Mouse (Mus musculus): Measurements from ENCODE around the gene Ccdc22. TPM values are rescaled to one million over a fixed set of nuclear protein-coding genes. Genes with fewer than 3 reads are reported as not detected.

Ccdc22 gene
- polyA plus RNA-seq, 1 experiment from 2014 or later = 32.1 TPM

DNA sequence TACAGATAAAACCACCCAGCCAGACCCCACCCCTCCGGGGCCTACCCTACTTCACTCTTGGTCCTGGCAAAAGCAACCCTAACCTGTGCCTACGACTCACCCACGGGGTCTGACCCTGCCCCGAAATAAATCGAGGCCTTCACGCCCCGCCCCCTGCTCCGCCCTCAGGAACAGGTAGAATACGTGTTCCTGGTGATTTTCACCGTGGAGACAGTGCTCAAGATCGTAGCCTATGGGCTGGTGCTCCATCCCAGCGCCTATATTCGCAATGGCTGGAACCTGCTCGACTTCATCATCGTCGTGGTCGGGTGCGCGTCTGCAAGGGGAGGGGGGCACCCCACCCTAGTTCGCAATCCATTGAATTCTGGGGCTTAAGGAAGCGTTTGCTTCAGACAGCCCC lies 4.7 kb upstream of the Ccdc22 start:
- no peak overlapping the region for H3K9ac ChIP-seq
- H3K27ac ChIP-seq = no peak overlapping the region
- no peaks in the 10 kb centered on the region for H3K9me3 ChIP-seq
- no peaks in the 10 kb centered on the region for H3K4me1 ChIP-seq
- peak overlapping the region; percentile 35 for H3K4me3 ChIP-seq
- ATAC-seq (ENCODE audit: borderline replicate concordance, extremely low read depth, low FRiP score, low TSS enrichment) = no peak
- 14% methylated on average over 21 of the region's 21 CpGs for WGBS
- H3K36me3 ChIP-seq = no peaks in the 10 kb centered on the region
- H3K27me3 ChIP-seq = no peaks in the 10 kb centered on the region
- peak overlapping the region; percentile 76 for H3K4me2 ChIP-seq

DNA sequence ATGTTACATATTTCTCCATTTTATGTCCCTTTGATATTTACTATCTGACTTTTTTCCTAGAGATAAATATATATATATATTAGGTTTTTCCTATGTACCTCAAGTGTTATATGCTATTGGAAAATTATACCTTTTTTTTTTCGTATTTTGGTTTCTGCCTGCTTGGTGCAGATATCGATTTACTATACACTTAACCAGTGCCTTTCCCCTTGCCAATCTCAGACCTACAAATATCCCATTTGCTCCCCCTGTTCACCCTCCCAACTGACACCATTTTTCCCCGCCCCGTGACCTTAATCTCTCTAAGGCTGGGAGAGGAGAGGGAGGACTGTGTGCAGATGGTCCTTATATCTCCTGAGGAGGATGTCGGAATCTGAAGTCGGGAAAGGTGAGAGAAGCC lies 1.5 kb upstream of the Ccdc22 start, which contains the start of gene Cacna1f:
Cacna1f (plus strand) TSS at position 301 of the 400 bp plus-strand sequence.
- no peak within 1 kb of the TSS for H3K4me2 ChIP-seq
- no peak within 1 kb of the TSS for H3K27ac ChIP-seq
- 0 out of 2 replicates have a peak, but pooled peaks cover 7% of the 10 kb centered on the region for H3K4me1 ChIP-seq
- no peak within 1 kb of the TSS for H3K4me3 ChIP-seq
- H3K36me3 ChIP-seq = no peaks in the 10 kb centered on the region
- no peak within 1 kb of the TSS for H3K9ac ChIP-seq
- H3K9me3 ChIP-seq = no peaks in the 10 kb centered on the region
- no peaks in the 10 kb centered on the region for H3K27me3 ChIP-seq
- no peak for ATAC-seq (ENCODE audit: borderline replicate concordance, extremely low read depth, low FRiP score, low TSS enrichment)
- 68% methylated on average over 6 of the region's 6 CpGs for WGBS

DNA sequence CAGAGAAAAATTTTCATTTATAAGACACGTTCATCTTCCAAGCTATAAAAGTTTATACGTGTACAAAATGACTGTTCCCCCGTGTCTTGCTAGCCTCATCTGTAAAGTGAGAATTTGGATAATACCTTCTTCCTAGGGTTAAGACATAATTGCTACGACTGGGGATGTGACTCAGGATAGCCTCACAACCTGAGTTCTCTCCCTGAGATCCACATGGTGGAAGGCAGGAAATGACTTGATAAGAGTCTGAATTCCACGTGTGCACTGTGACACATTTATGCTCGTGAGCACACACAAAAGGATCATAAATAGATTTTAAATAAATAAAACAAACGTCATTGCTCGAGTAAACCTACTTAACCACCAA lies 241 bp upstream of the Ccdc22 start:
- no peak overlapping the region for H3K4me2 ChIP-seq
- H3K9ac ChIP-seq = no peak overlapping the region
- 30% methylated on average over 8 of the region's 8 CpGs for WGBS
- no peak overlapping the region for H3K27ac ChIP-seq
- H3K36me3 ChIP-seq = no peaks in the 10 kb centered on the region
- H3K9me3 ChIP-seq = no peaks in the 10 kb centered on the region
- H3K4me1 ChIP-seq = 0 out of 2 replicates have a peak, but pooled peaks cover 7% of the 10 kb centered on the region
- peak overlapping the region; percentile 52; the same call in 1 of the 2 replicates for H3K4me3 ChIP-seq
- ATAC-seq (ENCODE audit: borderline replicate concordance, extremely low read depth, low FRiP score, low TSS enrichment) = peak; percentile 8; the same call in 1 of the 2 replicates
- H3K27me3 ChIP-seq = no peaks in the 10 kb centered on the region

DNA sequence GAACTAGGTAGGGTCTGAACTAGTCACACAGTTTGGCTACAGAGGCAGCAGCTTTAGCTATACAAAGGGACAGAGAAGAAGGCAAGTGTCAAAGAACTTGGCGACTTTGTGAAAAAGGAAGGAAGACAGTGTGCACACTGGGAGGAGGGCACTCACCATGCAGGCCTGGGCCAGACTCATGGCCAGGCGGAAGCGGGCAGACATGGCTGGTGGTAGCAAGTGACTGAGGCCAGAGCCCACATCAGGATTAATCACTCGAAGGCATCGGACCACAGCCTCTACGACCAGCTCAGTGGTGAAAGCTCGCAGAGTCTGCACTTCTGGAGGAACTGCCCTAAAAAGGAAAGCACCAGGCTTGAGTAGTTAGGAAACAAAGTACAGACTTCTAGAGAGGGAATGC lies 1.3 kb downstream of the Ccdc22 start:
- H3K4me3 ChIP-seq = no peak overlapping the region
- H3K27ac ChIP-seq = no peak overlapping the region
- 85% methylated on average over 7 of the region's 7 CpGs for WGBS
- H3K36me3 ChIP-seq = no peaks in the 10 kb centered on the region
- no peaks in the 10 kb centered on the region for H3K27me3 ChIP-seq
- H3K4me2 ChIP-seq = peak overlapping the region; percentile 52
- ATAC-seq (ENCODE audit: borderline replicate concordance, extremely low read depth, low FRiP score, low TSS enrichment) = no peak
- no peak overlapping the region for H3K9ac ChIP-seq
- H3K4me1 ChIP-seq = 0 out of 2 replicates have a peak, but pooled peaks cover 7% of the 10 kb centered on the region
- no peaks in the 10 kb centered on the region for H3K9me3 ChIP-seq

DNA sequence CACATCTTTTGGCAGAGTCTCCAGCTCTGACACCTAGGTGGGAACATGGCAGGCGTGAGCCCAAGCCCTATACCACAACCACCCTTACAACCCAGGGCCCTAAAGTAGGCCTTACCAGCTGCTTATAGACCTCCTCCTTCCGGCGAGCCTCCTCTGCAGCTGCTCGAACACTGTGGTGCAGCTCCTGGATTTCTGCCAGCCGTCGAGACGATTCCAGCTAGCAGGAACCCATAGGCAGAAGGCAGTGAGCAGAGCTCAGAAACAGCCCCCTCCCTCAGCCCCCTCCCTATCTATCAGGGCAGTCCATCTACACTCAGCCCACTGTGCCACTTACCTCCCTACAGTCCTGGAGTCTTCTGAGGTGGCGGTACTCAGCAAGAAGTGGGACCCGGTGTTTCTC lies 9.9 kb downstream of the Ccdc22 start:
- Histone ChIP-seq H3K9ac (no peak overlapping the region), H3K27me3 (no peaks in the 10 kb centered on the region), H3K36me3 (0 out of 2 replicates have a peak, but pooled peaks cover 7% of the 10 kb centered on the region), H3K4me1 (no peaks in the 10 kb centered on the region), H3K27ac (no peak overlapping the region), H3K4me2 (no peak overlapping the region), H3K9me3 (no peaks in the 10 kb centered on the region), H3K4me3 (no peak overlapping the region)
- 70% methylated on average over 9 of the region's 9 CpGs for WGBS
- no peak for ATAC-seq (ENCODE audit: borderline replicate concordance, extremely low read depth, low FRiP score, low TSS enrichment)

DNA sequence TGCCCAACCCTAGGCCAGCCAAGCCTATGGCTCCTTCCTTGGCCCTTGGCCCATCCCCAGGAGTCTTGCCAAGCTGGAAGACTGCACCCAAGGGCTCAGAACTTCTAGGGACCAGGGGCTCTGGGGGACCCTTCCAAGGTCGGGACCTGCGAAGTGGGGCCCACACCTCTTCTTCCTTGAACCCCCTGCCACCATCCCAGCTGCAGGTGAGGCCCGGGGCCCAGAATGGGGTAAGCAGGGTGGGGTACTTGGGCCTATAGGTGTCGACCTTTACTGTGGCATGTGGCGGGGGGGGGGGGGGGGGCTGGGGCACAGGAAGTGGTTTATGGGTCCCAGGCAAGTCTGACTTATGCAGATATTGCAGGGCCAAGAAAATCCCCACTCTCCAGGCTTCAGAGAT lies 19.0 kb downstream of the Ccdc22 start:
- 78% methylated on average over 5 of the region's 5 CpGs for WGBS

DNA sequence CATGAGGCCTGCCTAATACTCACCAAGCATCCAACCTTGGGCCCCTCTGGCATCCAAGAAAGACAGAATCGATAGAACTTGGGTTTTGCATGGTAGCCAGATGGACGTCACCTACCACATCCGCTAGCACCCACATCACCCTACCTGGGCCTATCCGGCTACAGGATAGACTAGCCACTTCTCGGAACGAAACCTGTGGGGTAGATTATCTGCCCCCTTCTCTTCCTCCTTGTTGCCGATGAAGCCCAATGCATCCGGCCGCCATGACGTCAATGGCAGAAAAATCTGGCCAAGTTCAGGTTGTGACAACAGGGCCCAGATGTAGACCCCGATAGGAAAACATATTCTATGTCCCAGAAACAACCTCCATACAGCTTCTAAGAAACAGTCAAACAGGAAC lies 21.4 kb downstream of the Ccdc22 start:
- WGBS = 94% methylated on average over 11 of the region's 11 CpGs
- H3K9ac ChIP-seq = no peak overlapping the region
- H3K4me2 ChIP-seq = no peak overlapping the region
- no peaks in the 10 kb centered on the region for H3K36me3 ChIP-seq
- ATAC-seq (ENCODE audit: borderline replicate concordance, extremely low read depth, low FRiP score, low TSS enrichment) = no peak
- H3K4me3 ChIP-seq = no peak overlapping the region
- no peaks in the 10 kb centered on the region for H3K27me3 ChIP-seq
- no peaks in the 10 kb centered on the region for H3K4me1 ChIP-seq
- H3K27ac ChIP-seq = no peak overlapping the region
- H3K9me3 ChIP-seq = no peaks in the 10 kb centered on the region

More for the DNA sequence above, 19.0 kb downstream of the Ccdc22 start:
- ATAC-seq (ENCODE audit: borderline replicate concordance, extremely low read depth, low FRiP score, low TSS enrichment) = no peak
- Histone ChIP-seq H3K4me3 (no peak overlapping the region), H3K4me1 (no peaks in the 10 kb centered on the region), H3K9me3 (no peaks in the 10 kb centered on the region), H3K4me2 (no peak overlapping the region), H3K27ac (no peak overlapping the region), H3K9ac (no peak overlapping the region), H3K27me3 (no peaks in the 10 kb centered on the region), H3K36me3 (0 out of 2 replicates have a peak, but pooled peaks cover 3% of the 10 kb centered on the region)

DNA sequence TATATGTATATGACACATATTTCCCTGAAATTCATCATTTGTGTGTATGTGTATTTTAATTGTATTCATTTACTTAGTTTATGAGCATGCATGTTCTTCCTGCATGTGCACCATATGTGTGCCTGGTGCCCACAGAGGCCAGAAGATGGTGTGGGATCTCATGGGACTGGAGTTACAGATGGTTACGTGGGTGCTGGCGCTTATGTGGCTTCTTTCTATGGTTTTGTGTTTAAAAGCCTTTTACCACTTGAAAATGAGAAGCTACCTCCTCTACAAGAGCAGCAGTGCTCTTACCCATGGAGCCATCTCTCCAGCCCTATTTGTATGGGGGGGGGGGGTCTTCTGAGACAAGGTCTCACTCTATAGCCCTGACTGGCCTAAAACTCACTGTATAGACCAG lies 24.2 kb downstream of the Ccdc22 start:
- Histone ChIP-seq H3K4me1 (no peaks in the 10 kb centered on the region), H3K27ac (no peak overlapping the region), H3K36me3 (no peaks in the 10 kb centered on the region), H3K9me3 (no peaks in the 10 kb centered on the region), H3K4me3 (no peak overlapping the region), H3K27me3 (no peaks in the 10 kb centered on the region), H3K4me2 (no peak overlapping the region), H3K9ac (no peak overlapping the region)
- ATAC-seq (ENCODE audit: borderline replicate concordance, extremely low read depth, low FRiP score, low TSS enrichment) = no peak
- whole genome bisulfite sequencing = 91% methylated on average over 2 of the region's 2 CpGs

DNA sequence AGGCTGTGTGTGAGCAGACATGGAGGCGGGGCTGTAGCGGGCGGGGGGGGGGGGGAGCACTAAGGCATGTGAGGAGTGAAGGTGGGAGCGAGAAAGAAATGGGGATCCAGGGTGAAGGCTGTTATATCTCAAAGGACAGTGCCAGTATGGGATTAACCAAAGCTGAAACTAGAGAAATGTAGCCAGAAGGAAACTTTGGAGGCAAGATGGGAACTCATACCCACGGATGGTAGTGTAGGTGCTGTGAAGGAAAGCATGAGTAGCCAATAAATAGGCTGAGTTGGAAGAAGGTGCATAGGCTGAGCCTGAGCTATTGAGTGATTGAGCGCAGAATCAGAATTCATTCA lies 30.5 kb downstream of the Ccdc22 start:
- WGBS = 23% methylated on average over 5 of the region's 6 CpGs
- Histone ChIP-seq H3K9me3 (no peaks in the 10 kb centered on the region), H3K4me2 (peak overlapping the region; percentile 60), H3K4me1 (peaks cover 19% of the 10 kb centered on the region), H3K4me3 (peak overlapping the region; percentile 60), H3K9ac (no peak overlapping the region; the same call in 1 of the 2 replicates), H3K27ac (no peak overlapping the region), H3K27me3 (no peaks in the 10 kb centered on the region), H3K36me3 (no peaks in the 10 kb centered on the region)
- no peak for ATAC-seq (ENCODE audit: borderline replicate concordance, extremely low read depth, low FRiP score, low TSS enrichment)

DNA sequence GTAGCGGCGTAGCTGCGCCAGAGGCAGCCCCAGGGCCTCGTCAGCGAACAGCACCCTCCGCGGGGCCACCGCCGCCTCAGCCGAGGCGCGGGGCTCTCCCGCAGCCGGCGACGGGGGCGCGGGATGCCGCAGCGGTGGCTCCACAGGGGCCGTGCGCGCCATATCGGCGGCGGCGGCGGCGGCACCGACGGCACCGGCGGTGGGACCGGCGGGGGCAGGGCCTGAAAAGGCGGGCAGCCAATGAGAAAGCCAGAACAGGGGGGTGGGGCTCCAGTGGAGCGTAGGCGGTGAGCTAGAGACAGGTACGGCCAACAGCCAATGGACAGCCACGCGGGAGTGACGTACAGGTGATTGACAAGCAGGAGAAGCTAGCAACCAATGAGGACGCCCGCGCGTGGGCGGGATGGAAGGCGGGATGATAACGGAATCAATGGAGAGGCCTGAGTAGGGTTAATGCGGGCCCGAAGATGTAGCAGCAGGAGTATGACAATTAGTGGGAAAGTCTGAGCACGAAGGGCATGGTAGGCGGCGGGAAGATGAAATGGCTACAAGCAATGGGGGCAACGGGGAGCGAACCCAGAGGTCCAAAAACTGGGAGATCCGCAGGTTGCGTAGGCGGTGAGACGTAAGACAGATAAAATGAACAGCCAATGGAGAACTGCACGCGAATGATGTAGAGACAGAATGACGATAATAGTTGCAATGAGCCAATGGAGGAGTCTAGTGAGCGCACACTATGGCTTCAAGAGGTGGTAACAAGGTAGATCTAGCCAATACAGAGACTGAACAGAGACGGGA lies 31.0 kb downstream of the Ccdc22 start, which contains the start of gene Ppp1r3f:
Ppp1r3f (minus strand) TSS at position 197 of the 798 bp plus-strand sequence.
- WGBS = 21% methylated on average over 49 of the region's 65 CpGs
- Histone ChIP-seq H3K4me1 (peaks cover 19% of the 10 kb centered on the region), H3K9me3 (no peaks in the 10 kb centered on the region), H3K27ac (peak within 1 kb of the TSS; percentile 80), H3K9ac (peak within 1 kb of the TSS; percentile 63), H3K4me2 (peak within 1 kb of the TSS; percentile 71), H3K27me3 (no peaks in the 10 kb centered on the region), H3K4me3 (peak within 1 kb of the TSS; percentile 60), H3K36me3 (no peaks in the 10 kb centered on the region)
- ATAC-seq (ENCODE audit: borderline replicate concordance, extremely low read depth, low FRiP score, low TSS enrichment) = peak; percentile 98

DNA sequence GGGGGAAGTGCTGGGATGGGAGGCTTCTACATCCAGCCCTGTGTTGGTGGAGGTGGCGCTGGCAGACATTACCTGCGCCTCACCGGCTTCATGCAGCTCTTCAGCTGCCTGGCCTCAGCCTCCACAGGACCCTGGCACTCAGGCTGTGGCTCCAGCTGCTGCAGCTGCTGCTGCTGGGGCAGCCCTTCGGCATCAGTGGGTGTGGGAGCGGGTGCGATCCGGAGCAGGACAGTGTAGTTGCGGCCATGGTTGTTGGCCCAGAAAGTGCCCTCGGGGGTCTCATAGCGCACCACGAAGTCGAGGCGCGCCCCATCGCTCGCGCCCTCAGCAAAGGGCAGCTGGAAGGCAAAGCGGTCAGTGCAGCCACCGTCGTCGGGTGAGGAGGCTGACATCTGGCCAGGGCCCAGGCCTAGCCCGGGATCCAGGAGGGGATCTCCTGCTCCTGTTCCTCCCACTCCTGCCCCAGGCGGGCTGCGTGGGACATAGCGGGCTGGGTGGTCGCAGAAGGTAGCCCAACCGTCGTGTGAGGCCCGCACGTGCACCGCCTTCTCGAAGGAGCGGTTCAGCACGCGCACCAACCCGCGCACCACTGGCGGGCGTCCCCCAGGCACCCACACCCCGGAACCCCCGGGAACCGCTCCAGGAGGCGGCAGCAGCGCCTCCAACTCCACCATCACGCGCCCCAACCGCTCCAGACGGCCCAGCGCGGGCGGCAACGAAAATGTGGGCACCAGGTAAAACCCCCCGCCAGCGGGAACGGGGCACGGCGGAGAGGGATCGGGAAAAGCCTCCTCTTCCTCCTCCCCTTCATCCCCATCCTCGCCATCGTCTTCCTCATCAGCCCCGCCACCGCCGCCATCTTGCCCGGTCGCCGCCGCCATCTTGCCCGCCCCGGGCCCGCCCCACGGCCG lies 31.9 kb downstream of the Ccdc22 start, which contains the start of gene Foxp3:
Foxp3 (plus strand) TSS at position 469 of the 911 bp plus-strand sequence.
- Histone ChIP-seq H3K4me2 (peak within 1 kb of the TSS; percentile 71), H3K27me3 (no peaks in the 10 kb centered on the region), H3K36me3 (no peaks in the 10 kb centered on the region), H3K9ac (peak within 1 kb of the TSS; percentile 63), H3K27ac (peak within 1 kb of the TSS; percentile 80), H3K9me3 (no peaks in the 10 kb centered on the region), H3K4me3 (peak within 1 kb of the TSS; percentile 60), H3K4me1 (peaks cover 19% of the 10 kb centered on the region)
- peak; percentile 72; the same call in 1 of the 2 replicates for ATAC-seq (ENCODE audit: borderline replicate concordance, extremely low read depth, low FRiP score, low TSS enrichment)
- 24% methylated on average over 63 of the region's 72 CpGs for WGBS
